Mouse (Mus musculus): Measurements from ENCODE around the gene Lpp.

Gene Lpp

DNA sequence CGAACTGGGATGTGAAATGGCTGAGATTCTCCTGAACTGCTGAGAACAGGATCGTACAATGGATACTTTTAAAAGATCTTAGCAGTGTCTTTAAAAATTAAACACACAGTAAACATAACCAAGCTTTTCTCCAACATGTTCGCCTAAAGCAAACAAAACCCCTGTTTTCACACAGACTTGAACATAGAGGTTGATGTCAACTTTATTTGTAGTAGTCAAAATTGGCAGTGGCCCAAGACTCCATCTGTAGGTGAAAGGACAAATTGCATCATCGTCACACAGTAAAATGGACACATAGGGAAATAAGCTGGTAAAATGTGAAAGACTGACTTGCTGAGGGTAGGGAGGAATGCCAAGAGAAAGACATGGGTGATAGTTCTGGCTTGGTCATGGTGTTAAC lies 480.9 kb downstream of the Lpp start:
- no peak for DNase-seq (ENCODE audit: low spot score in 2 of 2)

DNA sequence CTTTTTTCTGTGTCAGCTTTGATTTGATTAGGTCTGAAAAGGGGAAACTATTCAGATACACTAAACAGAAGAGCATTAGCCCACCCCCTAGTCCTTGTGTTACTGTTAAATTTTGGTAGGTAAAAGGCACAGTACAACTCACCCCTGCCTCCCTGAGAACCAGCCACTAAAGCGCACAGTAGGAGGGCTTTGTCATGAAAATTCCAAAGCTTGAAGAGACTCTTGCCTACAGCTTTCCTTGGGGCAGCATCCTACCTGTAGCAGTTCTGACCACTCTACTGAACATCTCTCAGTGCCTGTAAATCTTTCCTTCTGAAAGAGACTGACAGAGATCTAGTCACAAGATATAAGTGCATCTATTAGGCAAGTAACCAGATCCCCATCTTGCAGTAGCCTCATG lies 482.4 kb downstream of the Lpp start:
- no peak for DNase-seq (ENCODE audit: low spot score in 2 of 2)

DNA sequence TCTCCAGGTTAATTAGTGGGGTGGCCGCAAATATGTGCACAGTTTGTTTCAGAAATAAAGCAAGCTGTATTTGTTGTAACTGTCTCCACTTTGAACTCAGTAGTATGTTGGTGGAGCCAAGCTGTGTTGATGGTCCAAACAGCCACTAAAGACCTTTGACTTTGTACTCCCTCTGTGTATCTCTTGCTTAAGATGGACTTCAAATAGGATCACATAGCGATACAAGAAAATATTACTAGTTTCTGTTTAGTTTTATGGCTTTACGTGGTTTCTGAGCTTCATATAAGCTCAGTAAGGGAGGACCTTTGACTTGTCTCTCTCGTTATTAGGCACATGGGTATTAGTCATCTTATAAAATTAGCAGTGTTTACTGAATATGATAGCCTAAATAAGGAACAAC lies 485.7 kb downstream of the Lpp start:
- DNase-seq (ENCODE audit: low spot score in 2 of 2), result no peak

DNA sequence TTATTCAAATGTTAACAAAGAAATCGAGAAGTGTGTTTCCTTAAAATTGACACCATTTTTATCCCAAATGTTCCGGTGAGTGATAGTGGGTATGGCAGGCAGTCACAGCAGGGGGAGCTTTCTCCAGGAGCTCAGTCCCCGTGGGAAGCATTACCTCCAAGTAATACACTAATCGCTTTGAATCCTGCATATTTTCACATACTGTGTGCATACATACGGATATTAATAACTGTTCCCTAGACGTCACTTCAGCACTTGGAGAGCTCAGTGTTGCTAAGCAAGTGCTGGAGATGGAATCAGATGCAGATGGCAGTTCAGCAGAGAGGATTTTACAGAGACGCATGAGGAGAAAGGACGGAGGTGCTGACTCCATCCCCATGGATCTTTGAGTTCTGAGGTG lies 487.4 kb downstream of the Lpp start:
- DNase-seq (ENCODE audit: low spot score in 2 of 2), result no peak

DNA sequence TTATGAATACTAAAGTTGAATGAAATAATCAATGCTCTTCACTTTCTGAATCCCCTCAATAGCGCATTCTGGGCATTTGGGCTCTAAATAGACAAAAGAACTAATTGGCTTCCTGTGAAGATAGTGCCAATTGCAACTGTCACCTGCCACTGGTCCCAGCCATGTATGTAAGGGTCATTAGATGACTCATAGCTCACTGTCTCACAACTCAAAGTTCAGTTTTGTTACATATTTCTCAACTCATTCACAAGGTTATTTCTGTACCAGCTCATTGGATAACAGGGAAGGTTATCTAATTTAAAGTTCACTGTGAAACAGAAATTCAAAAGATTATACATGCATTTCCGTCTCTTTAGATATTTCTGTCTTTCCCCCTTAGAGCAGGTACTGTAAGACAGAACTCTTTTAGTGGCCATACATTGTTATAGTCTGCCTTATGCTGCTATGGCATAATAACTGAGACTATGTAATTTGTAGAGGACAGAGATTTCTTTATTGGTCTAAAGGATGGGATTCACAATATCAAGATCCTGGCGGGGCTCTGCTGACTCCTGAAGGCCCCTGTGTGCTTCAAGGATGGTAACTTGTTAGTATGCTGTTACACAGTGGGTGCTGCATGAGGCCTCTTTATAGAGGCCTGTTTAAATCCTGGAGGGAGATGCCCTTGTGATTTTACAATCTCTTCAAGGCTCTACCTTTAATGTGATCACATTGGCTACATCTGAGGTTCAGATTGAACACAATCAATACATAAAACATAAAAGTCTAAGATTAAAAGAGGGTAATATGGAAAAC lies 488.9 kb downstream of the Lpp start:
- DNase-seq (ENCODE audit: low spot score in 2 of 2), result no peak

DNA sequence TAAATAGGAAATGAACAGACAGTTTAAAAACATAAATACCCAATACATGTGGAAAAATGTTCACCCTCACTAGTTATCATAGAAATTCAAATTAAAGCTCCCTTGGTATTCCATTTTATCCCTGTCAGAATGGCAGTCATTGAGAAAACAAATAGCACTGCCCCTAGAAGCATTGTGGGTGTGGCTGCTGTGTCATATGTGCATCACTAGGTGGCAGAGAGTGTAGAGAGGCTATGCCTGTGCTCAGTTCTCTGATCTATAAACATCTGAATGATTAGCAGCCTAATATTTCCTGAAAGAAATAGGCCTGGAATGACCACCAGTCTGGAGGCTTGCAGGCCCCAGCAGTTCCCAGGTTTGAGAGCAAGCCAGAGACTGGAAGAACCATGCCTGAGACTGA lies 490.7 kb downstream of the Lpp start:
- no peak for DNase-seq (ENCODE audit: low spot score in 2 of 2)

DNA sequence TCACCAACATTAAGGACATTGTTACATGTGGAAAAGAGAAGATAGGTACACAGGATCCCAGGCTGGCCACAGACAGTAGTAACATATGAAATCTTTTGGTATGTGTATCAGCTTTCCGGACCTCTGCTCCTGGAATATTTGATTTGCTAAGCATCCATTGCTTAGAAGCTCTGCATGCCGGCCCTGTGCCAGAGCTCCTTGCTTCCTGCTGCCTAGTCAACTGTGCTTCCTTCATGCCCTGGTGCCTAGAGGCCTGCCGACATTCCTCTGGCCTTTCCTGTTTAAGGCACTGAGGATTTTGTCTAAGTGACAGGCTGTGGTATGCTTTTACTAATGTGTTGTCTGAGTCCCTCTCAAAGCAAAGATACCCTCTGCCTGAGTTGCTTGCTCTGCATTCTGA lies 493.0 kb downstream of the Lpp start:
- no peak for DNase-seq (ENCODE audit: low spot score in 2 of 2)

DNA sequence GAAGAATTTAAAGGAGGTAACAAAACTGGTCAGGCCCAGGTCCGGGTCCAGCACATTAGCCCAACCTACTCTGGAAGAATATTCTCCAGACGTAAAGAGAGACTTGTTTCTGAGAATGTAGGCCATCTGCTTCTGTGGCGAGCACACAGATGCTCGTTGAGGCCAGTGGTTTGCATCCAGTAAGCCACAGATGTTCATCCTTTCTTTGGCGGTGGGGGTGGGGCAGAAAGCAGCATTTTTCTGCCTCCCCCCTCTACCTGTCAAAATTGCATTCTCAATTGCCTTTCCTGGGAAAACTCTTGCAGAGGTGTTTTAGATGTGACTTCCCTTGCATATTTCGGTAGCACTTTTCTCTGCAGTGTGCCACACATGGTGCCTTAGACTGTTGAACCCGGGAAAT lies 493.6 kb downstream of the Lpp start:
- DNase-seq (ENCODE audit: low spot score in 2 of 2), result no peak

DNA sequence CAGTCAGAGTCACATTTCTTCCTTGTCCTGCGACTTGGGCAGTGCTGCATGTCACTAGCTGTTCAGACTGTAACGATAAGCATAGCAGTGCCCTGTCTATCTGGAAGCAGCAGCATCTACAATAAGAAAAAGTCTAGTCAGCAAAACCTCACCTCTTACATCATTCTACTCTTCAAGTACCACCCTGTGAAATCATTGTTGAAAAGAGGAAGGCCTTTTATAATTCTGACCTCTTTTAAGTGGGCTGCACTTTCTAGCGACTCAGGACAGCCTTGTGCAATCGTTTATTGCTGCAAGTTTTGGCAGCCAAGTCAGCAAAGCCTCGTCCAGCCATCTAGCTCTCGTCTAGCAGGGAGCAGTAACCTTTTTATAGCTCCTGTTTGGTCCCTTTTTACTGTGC lies 498.1 kb downstream of the Lpp start:
- no peak for DNase-seq (ENCODE audit: low spot score in 2 of 2)

DNA sequence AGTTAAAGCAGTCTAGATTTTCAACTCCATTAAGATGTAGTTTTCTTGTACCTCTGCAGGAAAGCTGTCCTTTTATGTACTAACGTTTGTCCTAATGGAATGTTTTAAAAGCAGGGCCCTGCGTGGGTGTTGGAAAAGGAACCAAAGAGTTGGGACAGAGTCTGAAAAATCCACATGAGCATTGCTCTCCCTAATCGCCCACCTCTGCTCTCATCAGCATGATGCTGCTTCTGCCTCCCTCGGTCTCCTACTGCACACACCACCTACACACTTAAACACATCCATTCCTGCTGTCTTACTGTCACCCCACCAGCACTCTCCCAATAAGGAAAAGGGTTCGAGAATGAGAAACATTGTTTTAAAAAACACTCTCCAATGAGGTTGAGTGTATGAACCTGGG lies 501.9 kb downstream of the Lpp start:
- no peak for DNase-seq (ENCODE audit: low spot score in 2 of 2)

DNA sequence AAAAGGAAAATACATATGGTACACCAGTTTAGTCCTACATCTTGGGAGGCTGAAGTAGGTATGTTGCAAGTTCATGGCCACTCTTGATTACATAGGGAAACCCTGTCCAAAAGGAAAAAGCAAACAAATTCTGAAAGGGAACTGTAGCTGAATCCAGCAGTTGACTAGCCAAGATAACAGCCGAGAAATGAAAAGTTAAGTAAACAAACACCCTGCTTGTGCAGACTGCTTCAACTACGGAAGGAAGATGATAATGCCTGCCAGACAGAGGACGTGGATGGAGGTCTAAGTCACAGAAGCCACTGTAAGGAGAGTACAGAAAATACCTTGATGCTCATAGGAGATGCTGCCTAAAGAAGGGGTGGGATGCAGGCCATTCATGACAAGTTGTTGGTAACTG lies 504.3 kb downstream of the Lpp start:
- DNase-seq (ENCODE audit: low spot score in 2 of 2), result no peak

DNA sequence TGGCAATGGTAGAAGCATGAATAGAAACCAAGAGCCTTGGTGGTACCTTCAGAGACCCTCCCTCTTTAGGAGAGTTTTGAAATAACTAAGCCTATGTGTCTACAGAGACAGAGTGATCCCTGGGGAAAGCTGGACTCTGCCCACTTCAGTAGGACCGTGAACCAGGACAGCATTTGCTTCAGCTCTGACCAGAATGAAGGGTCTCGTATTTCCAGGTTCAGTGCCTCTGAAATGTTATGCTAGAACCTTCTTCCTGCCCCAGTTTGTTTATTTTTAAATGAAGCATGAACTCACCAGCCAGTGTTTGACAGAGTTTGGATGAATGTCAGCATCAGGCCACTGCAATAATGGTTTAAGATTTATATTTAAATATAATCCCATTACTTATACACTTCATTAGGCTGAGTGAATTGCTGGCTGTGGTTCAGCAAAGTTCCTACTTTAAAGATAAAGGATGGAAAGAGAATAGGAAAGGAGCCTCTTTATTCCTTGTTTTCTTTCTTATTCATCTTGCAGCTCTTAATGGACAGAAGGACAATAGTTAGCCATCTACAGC lies 507.0 kb downstream of the Lpp start:
- no peak for DNase-seq (ENCODE audit: low spot score in 2 of 2)

DNA sequence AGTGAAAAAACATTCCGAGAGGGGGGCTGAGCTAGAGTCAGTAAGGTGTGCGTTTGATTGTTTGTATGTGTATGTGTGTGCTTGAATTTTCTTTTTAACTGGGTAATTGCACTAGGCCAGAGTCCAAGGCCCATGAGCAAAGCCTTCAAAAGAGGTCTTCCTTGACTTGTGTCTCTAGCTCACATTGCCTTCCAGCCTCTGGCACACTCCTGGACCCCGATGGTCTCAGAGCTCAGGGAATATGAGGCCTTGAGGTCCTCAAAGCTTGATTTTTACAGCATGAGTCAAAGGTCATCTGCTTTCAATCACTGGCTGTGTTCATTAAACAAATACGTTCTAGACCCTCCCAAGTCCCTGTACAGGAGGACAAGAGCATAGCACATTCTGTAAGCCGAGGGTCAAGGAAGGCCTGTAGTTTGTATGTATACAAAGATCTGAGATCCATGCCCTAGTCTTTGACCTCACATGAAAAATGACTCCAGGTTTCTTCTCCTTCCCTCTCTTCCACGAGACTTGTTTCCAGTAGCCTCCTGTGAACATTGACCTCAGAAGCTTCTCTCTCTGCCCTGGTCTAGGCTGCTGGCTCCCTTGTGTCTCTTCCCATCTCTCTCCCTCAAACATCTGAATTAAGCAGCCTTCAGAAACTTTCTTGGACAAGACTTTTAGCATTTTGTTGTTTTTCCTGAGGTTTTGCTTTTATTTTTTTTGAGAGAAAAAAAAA lies 508.0 kb downstream of the Lpp start:
- no peak for DNase-seq (ENCODE audit: low spot score in 2 of 2)

DNA sequence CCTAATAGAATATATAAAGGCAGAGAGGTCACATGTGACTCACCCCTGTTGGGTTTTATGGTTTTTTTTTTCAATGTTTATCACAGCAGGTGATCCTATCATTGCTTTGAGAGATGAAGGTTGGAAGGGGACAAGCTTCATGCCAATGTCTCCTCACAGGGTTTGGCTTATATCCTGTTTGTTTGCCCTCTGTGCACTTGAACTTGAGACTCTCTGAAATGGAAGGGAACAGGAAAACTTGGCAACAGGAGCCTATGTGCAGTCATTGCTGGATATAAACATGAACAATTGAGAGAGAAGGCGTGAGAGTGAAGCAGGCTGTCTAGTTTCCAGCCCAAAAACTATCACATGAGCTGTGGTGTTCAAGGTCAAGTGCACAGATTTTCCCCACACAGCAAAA lies 508.8 kb downstream of the Lpp start:
- no peak for DNase-seq (ENCODE audit: low spot score in 2 of 2)

DNA sequence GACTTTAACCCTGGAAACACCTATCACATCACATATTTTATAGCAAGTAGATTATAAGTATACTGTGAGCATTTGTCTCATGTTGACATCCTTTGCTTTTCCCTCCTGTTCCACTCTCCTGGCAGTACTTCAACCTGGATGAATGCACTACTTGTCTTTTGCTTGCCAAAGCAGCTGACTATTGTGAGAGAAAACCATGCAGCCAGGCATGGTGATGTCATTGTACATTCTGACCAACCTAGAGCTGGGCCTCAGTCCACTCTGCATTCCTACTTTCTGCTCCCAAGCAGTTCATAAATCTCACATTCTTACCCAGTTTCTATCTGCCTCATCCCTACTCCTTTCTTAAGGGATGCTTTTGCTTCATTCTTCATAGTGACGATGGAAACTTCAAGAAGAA lies 515.6 kb downstream of the Lpp start:
- DNase-seq (ENCODE audit: low spot score in 2 of 2), result no peak

DNA sequence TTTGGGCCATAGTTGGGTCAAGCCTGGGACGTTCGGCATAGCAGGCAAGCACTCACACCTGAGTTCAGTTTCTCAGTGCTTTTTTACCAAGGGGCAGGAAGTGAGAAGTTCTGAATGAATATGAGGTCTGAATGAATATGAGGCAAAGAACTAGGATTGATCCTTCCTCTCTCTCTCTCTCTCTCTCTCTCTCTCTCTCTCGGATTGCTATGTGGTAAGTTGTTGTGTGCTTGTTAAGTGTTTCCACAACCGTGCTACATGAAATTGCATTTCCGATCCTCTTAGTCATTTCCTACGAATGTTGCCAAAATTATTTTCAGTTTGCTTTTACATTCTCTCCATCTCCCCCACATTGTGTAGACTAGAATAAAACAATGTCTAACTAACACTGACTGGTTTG lies 517.0 kb downstream of the Lpp start:
- DNase-seq (ENCODE audit: low spot score in 2 of 2), result no peak

DNA sequence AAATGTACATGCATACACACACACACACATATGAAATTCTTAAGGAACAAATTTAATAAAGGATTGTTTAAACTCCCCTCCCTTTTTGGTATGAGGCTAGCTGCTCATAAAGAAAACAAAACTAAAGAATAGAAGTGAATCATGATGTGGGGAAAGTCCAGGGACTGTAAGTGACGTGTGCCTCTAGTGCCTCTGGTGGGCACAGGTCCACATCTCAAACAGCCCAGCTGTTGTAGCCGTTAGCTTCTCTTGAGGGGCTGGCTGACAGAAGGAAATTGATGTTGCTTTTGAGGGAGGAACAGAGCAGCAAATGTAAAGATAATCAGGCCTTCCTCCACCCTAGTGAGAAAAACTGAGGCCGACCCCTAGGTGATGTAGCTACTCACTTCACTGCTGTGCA lies 517.5 kb downstream of the Lpp start:
- DNase-seq (ENCODE audit: low spot score in 2 of 2), result no peak

DNA sequence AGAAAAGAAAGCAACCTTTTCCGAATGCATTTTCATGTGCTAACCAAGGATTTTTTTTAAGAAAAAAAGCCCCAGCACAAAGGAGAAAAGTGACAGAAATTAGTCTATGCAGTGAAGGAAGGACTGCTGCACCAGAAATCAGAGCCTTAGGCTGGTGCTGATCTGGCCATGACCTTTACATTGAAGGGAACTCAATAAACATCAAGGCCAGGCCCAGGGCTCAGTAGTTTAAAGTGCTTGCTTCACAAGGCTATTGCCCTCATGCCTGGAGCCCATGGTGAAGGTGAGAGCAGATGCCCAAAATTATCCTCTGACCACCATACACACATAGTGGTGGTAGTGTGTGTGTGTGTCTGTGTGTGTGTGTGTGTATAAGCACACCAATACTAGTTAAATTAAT lies 519.1 kb downstream of the Lpp start:
- DNase-seq (ENCODE audit: low spot score in 2 of 2), result no peak

DNA sequence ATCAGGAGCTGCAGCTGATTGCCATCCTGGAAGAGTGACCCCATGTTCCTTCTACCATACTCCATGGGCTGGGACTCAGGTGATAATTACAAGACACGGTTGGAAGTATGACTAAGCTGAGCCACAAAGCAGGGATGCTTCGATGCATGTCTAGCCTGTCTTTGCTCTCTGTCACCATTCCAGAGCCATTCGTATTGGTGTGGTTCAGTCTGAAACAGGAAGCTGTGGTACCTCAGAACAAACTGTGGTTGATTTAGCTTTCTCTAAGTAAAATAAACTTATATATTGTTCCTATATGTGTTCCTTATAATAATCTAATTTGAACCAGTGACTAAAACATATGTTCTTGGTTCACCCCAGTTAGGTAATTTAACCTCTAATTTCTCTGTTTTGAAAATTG lies 519.7 kb downstream of the Lpp start:
- DNase-seq (ENCODE audit: low spot score in 2 of 2), result no peak

DNA sequence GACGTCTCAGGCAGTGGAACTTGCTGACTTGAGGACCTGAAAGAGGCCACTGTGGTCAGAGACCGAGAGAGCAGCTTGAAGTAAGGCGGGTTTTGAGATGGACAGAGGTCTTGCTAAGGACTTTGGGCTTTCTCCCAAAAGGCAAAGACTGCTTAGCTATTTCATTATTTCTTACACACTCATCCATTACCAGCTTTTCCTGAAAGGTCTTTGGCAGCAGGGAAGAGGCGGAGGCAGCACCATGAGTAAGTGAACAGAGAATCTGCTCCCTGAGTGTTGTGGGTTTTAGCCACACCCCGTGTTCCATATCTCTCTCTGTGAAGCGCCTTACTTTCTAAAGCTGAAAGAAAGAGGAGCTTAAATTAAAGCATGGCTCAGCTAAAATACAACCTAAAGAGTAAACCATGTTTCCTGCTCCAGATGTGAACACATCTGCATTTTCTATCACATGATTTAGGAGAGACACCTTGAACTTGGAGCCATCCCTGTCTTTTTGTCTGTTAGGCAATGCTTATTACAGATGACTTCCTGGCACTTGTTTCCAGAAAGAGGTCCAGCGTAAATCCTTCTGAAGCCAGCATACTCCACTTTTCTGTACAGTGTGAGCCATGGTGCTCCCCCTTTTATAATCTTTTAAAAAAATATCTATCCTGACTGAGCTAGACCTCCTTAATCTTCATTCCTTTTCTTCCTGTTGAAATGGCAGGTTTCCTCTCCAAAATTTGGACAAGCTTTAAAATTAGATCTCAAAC lies 520.5 kb downstream of the Lpp start:
- DNase-seq (ENCODE audit: low spot score in 2 of 2), result no peak

DNA sequence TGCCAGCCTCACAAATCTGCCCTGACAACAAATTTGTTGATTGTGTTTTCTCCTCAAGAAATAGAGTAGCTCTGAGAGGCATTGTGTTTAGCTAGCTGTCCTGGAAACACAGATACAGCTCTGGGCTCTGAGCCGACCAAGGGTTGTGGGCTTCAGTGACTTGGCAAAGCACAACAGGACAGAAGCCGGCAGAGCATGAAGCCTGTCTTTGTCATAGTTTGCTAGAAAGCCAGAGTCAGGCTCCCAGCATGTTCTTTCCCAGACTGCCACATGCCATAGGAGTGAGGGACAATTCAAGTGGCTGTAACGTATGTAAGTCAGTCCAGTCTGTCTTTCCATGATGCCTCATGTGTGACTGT lies 521.1 kb downstream of the Lpp start:
- no peak for DNase-seq (ENCODE audit: low spot score in 2 of 2)

DNA sequence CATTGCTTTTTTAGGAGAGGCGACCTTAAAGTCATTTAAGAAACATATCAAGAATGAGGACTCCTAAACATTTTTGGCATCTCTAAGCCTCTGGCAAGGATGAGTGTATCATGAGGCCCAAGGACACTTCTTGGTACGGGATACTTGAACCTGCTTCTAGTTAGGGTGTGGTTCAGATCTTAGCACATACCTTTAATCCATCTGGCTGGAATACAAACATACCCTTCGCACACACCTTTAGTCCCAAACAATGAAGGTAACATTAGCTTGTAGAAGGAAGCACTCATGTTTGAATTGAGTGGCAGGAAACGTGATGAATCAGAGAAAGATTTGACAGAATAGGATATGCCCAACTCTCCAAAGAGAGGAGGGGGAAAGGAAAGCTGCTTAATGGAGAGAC lies 522.2 kb downstream of the Lpp start:
- DNase-seq (ENCODE audit: low spot score in 2 of 2), result no peak

Measured in urinary bladder, postnatal 4 days (tissue).